Mouse (Mus musculus) R1 (cell line): ENCODE results near the gene Ywhag.
A peak's percentile ranks its signal among the peaks of the same experiment; 100 is the strongest.

Experiments used
- DNase-seq: peaks from one replicate; pipeline ENCODE4 v3.0.0-alpha.2; 2018; ENCODE audit warnings: low read depth, low spot score

Ywhag gene

DNA sequence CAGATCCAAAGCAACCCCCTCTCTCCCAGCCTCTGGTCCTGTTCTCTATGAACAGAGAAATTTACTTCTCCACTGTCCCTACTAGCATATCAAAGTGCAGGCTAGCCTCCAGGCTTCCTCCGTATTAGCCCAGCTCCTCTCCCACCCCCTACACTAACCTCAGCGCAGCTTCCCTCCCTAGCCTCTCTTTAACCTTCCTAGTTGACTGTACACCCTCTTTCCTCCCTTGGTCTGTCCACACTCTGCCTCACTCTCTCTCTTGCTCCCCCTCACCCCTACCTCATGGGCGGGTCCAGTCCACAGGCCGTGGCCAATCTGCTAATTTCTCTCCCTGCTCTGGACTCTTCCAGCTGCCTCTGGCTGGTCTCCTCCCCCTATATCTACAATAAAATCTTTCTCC is 44.1 kb downstream of the Ywhag start:
- peak; percentile 69 for DNase-seq

DNA sequence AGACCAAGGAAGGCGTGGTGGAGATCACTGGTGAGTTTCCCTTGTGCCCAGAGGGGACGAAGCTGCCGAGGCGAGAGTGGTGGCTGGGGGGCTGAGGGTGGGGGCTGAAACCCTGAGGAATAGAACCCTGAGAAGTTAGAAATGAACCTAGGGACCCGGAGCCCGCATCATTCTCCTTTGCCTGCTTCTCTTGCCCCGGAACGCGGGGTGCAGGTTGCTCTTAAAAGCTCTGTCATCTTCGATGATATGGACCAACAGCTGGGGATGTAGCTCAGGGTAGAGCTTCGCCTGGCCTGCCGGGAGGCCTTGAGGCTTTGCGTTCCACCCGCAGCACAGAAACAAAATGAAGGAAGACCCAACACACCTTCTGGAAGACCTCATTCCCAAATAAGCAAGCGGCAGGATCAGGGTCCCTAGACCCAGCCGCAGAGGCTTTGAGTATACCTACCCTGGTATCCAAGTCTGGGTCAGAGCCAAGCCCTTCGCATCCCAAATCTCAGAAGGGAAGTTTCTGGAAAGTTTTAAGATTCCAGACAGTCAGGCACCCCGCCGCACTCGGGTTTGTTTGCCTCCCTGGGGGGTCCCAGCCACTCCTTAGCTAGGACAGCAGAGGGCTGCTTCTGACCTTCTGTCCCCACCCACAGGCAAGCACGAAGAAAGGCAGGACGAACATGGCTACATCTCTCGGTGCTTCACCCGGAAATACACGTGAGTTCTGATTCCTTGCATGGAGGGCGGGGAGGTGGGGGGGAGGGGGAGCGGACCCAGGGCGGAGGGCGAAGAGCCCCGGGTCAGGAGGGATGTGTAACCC is 45.8 kb downstream of the Ywhag start:
- DNase-seq = peak; percentile 98

DNA sequence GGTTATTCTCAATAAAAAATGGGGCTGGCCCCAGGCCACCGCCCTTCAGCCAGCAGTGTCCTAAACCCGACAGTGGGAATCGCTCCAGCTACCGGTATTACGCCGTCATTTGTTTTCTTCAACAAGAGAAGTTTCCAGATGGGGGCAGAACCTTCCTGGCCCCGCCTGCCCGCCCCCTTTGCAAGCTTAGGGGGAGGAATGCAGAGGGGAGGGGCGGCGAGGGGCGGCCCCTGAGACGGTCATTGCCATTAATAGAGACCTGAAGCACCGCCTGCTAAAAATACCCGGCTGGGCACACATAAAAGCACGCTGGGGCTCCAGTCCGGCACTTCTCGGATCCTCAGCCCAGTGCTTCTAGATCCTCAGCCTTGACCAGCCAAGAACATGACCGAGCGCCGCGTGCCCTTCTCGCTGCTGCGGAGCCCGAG is 46.7 kb downstream of the Ywhag start, which contains the start of gene Hspb1:
TSS of gene Hspb1 (plus strand) at position 245 of the 428 bp plus-strand sequence.
- DNase-seq = peak; percentile 99

DNA sequence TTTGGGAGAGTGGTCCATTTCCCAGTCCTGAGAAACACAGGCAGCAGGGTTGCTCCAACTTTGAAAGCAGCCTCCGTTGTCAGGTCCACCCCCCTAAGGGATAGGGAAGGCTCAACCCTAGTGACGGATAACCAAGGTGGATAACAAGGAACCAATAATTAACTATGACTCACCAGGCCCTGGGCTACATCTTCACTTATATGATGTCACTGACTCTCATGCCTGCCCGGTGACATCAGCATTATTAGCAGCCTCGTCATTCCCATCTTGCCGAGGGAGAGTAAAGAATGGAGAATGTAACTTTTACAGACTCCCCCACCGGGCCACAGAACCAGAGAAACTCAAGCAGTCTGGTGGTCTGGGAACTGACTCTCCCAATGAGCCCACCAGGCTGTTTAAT is 49.8 kb downstream of the Ywhag start:
- DNase-seq = no peak

DNA sequence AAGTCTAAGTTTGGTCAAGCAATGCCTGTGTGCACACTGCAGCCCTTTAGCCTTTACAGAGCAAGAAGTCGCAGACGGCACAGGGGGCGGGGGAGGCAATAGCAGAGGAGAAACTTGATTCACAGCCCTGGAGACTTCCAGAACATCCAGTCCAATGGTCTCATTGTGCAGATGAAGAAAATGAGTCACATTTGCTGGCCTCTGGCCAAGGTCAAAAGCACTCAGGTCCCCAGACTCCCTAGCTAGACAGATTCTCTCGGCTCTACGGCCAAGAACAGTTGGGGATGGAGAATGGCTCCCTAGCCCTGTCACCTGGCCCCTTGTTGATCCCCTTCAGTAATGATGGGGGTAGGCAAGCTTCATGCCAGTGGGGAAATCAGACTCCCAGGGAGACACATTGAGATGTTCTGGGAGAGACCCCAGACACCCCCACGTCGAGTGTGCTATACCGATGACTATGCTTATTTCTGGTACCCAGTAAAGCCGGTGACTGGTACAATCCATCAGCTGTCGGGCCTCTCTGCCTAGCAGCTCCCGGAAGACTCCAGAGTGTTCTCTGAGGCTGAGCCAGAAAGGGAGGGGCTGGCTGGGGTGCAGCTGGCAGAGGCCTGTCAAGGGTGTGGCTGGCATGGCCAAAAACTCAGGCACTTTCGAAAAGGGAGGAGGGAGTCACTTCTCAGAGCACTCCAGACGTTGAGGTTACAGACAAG is 54.8 kb downstream of the Ywhag start:
- no peak for DNase-seq

DNA sequence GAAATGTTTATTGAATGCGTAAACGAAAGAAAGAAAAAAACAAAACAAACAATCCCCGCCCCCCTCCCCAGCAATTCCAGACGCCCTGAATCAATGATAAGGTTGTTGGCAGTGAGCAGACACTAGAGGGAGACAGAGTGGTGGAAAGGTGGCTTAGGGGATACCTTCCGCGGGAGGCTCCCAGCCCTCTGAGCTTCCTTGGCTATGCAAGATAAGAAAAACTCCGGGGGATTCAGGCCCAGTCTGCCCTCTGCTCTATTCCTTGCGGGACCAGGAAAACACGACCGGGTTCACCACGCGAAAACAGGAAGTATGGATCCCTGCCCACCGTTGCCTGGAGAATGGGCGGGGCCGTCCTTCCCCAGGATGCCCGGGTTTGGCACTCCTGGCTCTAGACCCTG is 56.6 kb downstream of the Ywhag start:
- DNase-seq = peak; percentile 90

DNA sequence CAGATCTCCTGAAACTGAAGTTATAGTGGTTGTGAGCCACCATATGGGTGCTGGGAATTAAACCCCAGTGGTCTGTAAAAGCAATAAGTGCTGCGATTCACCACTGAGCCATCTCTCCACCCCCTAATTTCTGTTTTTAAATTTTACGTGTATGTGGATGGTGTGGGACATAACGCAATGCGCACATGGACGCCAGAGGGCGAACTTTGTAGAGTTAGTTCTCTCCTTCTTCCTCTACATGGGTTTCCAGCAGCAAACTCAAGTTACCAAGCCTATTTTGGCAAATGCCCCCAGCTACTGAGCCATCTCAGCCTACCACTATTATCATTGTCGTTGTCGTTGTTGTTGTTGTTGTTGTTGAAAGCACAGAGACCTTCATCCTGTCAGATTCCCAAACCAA is 57.2 kb downstream of the Ywhag start:
- DNase-seq = peak; percentile 77

DNA sequence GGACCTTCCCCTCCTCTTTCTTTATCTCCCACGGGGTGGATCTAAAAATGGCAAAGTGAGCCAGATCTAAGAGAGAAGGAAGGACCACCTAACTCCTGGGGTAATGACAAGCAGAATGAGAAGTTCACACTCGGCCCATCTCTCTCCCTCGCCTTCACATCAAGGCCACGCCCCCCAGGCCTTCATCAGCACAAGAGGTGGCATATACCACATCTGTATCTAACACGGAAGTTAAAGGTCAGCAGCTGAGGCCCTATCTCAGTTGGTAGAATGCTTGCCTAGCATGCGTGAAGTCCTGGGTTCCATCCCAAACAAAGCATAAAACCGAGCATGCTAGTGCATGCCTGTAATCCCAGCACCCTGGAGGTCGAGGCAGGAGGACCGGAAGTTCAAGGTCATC is 60.7 kb downstream of the Ywhag start:
- peak; percentile 41 for DNase-seq

DNA sequence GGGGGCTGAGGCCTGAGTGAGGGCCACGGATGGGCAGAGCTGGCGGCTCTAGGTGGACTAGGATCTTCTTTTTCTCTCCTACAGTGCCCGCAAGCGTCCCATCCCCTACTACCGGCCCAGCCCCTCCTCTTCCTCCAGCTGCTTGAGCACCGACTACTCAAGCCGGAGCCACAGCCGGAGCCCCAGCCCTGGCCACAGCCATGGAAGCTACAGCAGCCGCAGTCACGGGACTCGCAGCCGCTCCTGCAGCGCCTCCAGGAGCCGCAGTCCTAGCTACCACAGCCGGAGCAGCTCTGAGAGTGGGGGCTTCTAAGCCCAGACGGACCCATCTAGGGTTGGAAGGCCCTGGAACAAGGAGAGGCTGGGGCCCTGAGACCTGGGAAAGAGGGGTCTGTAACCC is 61.4 kb downstream of the Ywhag start:
- DNase-seq = peak; percentile 46

DNA sequence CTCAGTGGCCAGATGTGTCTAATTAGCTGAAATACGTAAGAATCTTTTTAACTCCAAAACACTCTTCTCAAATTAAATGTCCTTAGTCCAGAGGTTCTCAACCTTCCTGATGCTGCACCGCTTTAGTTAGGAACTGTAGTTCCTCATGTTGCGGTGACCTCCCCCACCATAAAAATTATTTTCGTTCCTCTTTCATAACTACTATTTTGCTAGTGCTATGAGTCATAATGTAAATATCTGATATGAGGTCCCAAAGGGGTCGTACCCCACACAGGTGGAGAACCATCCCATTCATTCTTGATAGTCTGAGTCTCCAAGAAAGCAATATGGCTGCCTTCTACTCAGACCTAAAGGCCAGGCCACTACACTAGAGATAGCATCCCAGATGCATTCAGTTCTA is 63.9 kb downstream of the Ywhag start:
- DNase-seq = no peak

DNA sequence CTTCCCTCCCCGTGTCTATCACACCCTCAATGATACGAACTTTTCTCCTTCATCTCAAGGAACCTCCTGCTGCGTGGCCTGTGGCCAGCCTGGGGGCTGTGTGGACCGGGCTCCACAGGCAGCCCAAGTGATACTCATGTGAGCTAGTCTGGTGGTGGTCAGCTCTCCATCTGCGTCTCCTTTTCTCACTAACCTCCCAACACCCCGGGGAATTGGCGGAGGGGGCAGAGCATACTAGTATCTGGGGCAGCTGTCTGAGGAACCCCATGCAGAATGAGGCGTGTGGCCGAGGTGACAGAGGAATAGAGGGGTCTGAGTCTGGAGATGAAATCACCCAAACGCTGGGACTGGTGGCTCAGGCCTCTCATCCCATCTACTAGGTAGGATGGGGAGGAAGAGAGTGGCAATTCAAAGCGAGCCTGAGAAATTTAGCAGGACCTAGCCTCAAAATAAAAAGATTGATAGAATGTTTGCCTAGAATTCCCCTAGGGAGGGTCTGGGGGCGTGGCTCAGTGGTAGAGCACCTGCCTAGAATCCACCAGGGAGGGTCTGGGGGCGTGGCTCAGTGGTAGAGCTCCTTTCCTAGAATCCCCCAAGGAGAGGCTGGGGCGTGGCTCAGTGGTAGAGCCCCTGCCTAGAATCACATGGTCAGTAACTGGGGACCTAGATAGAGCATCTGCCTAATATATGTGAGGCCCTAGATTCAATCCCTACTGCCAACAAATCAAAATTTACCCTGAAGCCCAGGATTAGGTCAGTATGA is 64.6 kb downstream of the Ywhag start:
- DNase-seq = peak; percentile 56

DNA sequence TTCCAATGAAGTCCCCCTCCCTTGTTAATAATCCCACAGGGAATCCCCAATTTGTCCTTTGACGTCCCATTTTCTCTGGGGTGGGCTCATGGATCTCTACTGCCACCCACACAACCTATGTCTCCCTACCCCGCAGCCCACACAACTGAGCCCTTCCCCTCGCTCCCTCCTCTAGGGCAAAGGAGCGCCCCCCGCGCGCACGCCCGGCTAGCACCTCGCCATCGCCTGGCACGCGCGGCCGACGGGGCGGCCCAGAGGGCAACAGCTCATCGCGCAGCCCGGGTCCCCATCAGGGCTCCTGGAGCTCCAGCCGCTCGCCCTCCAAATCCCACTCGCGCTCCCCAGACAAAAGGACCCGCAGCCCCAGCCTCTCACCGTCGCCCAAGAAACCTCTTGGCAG is 65.8 kb downstream of the Ywhag start:
- no peak for DNase-seq

DNA sequence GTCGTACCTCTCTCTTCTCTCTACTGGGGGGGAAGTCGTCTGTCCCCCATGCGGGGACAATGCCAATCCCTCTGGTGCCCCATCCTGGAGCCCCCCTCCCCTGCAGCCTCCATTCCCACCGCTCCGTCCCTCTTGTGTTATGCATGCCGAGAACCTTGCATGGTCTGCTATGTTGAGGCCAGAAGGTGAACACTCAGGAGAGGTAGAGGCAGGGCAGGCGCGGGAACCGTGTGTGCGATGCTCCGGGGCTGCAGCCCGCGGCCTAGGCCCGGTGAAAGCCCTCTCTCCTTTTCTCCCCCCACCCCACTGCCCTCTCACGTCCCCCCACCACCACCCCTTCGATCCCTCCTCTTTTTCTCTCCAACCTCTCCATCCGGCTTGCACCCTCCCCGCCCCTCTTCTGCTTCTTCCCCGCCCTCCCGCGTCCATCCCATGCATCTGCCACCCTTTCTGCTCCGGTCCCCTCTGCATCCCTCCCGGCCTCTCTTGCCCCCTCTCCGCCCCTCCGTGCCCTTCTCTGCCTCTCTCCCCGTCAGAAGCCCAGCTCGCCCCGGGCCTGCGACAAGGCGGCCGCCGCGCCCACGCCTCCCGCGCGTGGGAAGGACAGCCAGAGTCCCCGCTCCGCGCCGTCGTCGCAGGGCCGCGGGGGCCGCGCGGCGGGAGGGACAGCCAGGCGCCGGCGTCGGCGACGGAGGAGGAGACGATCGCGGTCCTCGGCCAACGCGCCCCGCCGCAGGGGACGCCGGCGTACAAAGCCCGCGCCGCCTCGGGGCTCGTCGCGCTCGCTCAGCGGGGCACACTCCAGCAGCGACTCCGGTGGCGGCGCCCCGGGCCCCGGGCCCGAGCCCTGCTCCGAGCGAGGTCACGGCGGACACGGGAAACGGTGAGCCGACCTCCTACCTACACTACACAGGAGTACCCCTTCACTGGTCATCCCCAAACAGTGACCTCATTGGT is 66.5 kb downstream of the Ywhag start:
- no peak for DNase-seq

DNA sequence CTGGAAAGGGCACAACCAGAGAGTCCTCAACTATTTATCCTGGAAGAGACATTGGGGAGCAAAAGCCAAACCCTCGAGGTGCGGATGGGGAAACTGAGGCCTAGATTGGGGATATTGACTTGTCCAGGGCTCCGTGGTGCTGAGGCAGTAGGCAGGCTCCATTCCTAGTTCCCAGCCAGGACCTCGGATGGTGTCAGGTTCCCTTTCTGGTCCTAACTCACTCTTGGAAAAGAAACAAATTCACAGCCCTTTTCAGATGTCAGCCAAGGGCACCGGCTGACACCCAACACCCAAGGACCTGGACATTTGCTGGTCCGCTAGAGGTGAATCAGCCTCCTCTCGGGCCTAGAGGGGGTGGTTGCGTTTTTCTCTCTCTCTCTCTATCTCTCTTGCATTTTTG is 67.8 kb downstream of the Ywhag start:
- no peak for DNase-seq
